Mouse (Mus musculus): Measurements from ENCODE around the gene Mex3a. TPM values are rescaled to one million over a fixed set of nuclear protein-coding genes. Genes with fewer than 3 reads are reported as not detected.
A peak's percentile ranks its signal among the peaks of the same experiment; 100 is the strongest.

Mex3a gene
- polyA plus RNA-seq, 1 experiment from 2014 or later, result 11.2 TPM

DNA sequence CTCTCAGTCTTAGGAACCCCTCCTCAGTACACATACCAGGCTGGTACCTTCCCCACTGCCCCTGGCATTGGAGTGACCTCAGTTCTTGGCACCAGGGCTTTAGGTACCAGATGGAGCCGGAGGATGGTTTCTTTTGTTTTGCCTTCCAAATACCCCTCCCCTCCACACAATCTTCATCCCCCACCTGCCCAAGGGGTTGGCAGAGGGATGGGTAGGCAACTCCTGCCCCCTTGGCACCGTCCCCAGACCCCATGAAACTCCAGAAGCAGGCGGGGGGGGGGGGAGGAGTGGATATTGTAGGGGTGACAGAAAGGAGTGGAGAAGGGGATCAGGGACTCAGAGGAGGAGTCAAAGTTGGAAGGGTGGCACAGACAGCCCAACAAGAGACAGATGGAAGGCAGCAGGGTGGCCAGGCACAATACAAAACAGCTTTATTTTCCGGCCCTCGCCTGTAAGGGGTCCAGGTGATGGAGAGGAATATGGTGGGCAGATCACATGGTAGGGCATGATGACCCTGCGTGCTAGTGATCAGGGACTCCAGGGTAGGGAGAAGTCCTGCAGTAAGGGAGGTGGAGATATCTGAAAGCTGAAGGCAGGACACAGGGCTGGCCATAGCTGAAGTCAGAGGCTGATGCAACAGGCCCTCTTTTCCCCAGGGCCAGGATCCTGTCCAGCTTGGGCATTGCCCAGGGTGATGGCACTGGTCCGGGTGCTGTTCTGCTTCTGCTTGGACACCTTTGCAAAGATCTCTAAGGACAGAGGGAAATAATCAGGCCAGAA, 9.6 kb downstream of the Mex3a start:
- no peaks in the 10 kb centered on the region for H3K9me3 ChIP-seq
- peaks cover 22% of the 10 kb centered on the region for H3K4me1 ChIP-seq (replicated peaks)
- H3K36me3 ChIP-seq, result peaks cover 14% of the 10 kb centered on the region
- H3K27me3 ChIP-seq (replicated peaks), result no peaks in the 10 kb centered on the region
- H3K9ac ChIP-seq, result no peak overlapping the region
- H3K4me3 ChIP-seq (replicated peaks), result no peak overlapping the region
- WGBS, result 72% methylated on average over 7 of the region's 7 CpGs
- no peak for ATAC-seq
- H3K4me2 ChIP-seq (replicated peaks), result no peak overlapping the region
- no peak overlapping the region for H3K27ac ChIP-seq

DNA sequence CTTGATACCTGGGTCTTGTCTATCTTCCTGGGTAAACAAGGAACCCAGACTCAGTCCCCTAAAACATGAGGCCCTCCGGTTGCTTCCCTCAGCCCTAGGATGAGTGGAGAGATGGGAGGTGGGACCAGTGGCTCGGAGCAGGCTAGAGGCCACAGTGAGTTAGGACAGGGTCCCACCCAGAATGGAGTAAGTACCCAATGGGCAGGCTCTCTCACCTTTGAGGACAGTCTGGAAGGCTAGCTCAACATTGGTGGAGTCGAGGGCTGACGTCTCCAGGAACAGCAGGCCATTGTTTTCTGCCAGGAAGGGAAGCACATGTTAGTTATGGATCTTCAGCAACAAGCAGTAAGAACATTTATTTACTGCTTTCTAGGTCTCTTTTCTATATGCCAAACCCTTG, 10.3 kb downstream of the Mex3a start:
- Histone ChIP-seq H3K36me3 (peaks cover 9% of the 10 kb centered on the region), H3K4me3 (replicated peaks) (no peak overlapping the region), H3K9ac (no peak overlapping the region), H3K9me3 (no peaks in the 10 kb centered on the region), H3K4me2 (replicated peaks) (no peak overlapping the region), H3K27me3 (replicated peaks) (no peaks in the 10 kb centered on the region), H3K4me1 (replicated peaks) (peaks cover 20% of the 10 kb centered on the region), H3K27ac (no peak overlapping the region)
- 58% methylated on average over 4 of the region's 4 CpGs for WGBS
- ATAC-seq, result no peak

DNA sequence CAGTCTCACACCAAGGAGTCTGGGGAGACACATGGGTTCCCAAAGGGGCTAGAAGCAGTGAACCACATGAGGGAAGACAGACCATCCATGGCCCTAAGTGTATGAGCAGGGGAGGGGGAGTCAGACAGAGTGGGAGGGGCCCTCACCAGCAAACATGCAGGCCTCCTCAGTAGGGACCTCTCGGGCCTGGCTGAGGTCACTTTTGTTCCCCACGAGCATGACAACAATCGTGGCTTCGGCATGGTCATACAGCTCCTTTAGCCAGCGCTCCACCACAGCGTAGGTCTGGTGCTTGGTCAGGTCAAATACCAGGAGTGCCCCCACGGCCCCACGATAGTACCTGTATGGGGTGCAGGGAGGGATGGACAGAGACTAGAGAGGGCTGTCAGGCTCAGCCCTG, 11.0 kb downstream of the Mex3a start:
- Histone ChIP-seq H3K27ac (no peak overlapping the region), H3K4me1 (replicated peaks) (peaks cover 16% of the 10 kb centered on the region), H3K9ac (no peak overlapping the region), H3K36me3 (peaks cover 7% of the 10 kb centered on the region; the same call in 1 of the 2 replicates), H3K9me3 (no peaks in the 10 kb centered on the region), H3K27me3 (replicated peaks) (no peaks in the 10 kb centered on the region), H3K4me3 (replicated peaks) (no peak overlapping the region), H3K4me2 (replicated peaks) (no peak overlapping the region)
- WGBS, result 87% methylated on average over 8 of the region's 8 CpGs
- ATAC-seq, result no peak

DNA sequence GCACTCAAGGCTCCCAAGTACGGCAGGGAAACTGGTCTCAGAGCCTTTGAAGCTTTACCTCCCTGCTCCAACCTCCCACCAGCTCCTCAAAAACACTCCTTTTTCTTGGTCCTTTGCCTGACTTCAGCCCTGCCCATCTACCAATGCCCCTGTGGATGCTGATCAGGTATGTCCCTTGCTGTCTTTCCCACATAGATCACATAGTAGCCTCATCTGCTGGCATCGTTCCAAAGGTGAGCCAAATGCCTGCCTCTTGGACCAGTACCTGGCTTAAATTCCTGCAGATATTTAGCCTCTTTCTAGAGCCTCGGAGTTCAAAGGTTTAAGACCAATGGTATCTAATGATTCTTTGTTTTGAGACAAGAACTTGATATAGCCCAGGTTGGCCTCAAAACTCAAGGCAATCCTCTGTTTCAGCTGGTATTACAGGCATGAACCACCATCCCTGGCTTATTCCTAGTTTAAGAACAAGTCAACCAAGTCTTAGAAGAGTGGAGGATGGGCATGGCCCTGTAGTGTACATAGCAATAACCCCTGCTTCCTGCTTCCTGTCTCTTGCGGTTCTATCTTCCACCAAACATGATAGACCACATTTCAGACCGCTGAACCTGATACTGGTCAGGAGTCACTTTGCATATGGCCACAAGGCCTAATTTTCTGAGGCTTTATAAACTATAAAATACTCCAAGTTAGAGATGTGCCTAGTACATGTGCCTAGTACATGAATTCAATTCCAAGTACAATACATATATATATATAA, 11.6 kb downstream of the Mex3a start:
- Histone ChIP-seq H3K27me3 (replicated peaks) (no peaks in the 10 kb centered on the region), H3K9ac (no peak overlapping the region), H3K9me3 (no peaks in the 10 kb centered on the region), H3K4me2 (replicated peaks) (no peak overlapping the region), H3K27ac (no peak overlapping the region), H3K4me1 (replicated peaks) (peaks cover 13% of the 10 kb centered on the region), H3K36me3 (peaks cover under 1% of the 10 kb centered on the region; the same call in 1 of the 2 replicates), H3K4me3 (replicated peaks) (no peak overlapping the region)
- ATAC-seq, result no peak
- 63% methylated on average over 5 of the region's 5 CpGs for WGBS

DNA sequence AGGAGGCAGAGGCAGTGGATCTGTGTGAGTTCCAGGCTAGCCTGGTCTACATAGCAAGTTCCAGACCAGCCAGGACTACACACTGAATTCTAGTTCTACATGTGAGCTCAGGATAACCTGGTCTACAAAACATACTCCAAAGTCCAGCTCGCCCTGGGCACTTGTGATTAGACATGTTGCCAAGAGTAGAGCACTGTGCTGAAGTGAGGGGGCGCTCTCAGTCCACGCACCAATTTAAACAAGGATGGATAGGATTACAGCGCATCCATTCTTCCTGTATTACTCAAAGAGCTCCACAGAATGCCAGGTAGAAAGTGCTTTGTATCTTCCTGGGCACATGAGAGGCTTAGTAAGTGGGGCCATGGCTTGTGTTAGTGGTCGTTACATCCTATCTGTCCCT, 12.3 kb downstream of the Mex3a start:
- Histone ChIP-seq H3K4me2 (replicated peaks) (no peak overlapping the region), H3K27me3 (replicated peaks) (no peaks in the 10 kb centered on the region), H3K36me3 (no peaks in the 10 kb centered on the region), H3K9ac (no peak overlapping the region), H3K4me1 (replicated peaks) (peaks cover 10% of the 10 kb centered on the region; the same call in 1 of the 2 replicates), H3K9me3 (no peaks in the 10 kb centered on the region), H3K4me3 (replicated peaks) (no peak overlapping the region), H3K27ac (no peak overlapping the region)
- ATAC-seq, result no peak
- WGBS, result 46% methylated on average over 5 of the region's 5 CpGs

DNA sequence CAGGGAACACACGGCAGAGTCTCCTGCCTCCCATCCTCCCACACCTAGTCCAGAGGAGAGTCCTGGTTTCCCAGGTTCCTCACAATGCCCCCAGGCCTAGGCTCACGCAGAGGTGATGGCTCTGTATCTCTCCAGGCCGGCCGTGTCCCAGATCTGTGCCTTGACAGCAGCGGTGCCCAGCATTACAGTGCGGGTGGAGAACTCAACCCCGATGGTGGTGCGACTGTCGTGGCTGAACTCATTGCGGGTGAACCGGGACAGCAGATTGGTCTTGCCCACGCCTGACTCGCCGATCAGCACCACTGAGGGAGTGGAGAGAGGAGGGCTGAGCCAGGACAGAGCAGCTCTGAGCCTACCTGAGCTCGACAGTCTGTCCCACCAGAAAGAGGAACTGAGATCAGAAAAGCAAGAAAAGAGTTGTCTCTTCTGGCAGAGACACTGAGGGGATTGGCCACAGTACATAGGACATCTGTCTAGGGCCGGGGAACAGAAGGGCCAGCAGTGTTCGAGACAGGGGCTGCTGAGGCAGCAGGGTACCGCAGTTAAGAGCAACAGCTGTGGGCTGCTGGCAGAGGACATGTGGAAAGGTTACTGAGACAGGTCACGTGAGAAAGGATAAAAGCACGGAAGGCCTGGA, 12.9 kb downstream of the Mex3a start:
- Histone ChIP-seq H3K27ac (no peak overlapping the region), H3K9ac (no peak overlapping the region), H3K27me3 (replicated peaks) (no peaks in the 10 kb centered on the region), H3K4me2 (replicated peaks) (no peak overlapping the region), H3K9me3 (no peaks in the 10 kb centered on the region), H3K36me3 (no peaks in the 10 kb centered on the region), H3K4me3 (replicated peaks) (no peak overlapping the region), H3K4me1 (replicated peaks) (peaks cover 10% of the 10 kb centered on the region; the same call in 1 of the 2 replicates)
- ATAC-seq, result no peak
- whole genome bisulfite sequencing, result 66% methylated on average over 20 of the region's 20 CpGs

DNA sequence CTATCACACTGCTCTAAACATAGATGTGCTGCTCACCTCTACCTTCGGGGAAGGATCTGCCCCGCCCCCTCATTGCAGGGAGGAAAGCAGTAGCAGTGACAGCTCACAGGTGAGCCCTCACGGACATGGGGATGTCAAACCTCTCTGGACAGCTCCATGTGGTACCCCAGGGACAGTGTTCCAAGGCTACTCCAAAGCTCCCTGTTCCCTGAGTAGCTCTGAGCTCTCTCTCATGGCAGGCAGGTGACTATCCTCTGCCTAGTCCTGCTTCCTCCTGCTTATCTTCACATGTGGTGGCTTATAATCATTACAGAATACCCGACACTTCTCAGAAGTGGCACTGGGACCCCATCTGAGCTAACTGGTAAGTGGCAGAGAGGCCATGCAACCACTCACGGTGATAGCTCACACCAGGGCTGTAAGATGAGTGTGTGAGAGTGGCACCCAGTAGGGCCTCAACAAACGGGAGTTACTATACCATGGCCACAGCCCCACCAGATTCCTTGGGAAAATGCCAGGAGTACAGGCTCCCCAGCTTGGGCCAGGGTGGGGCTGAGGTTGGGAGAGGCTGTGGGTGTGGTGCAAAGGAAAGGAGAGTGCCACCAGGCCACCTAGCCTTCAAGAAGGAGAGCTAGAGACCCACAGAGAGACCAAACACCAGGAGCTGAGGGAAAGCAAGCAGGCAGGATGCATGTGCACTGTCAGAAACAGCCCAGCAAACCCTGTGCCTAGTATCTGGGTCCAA, 14.7 kb downstream of the Mex3a start:
- Histone ChIP-seq H3K36me3 (no peaks in the 10 kb centered on the region), H3K27ac (no peak overlapping the region), H3K27me3 (replicated peaks) (no peaks in the 10 kb centered on the region), H3K4me2 (replicated peaks) (peak overlapping the region; percentile 52), H3K9me3 (no peaks in the 10 kb centered on the region), H3K9ac (0 out of 2 replicates have a peak overlapping the region, but pooled peaks have one; percentile 13), H3K4me1 (replicated peaks) (peaks cover 14% of the 10 kb centered on the region; the same call in 1 of the 2 replicates), H3K4me3 (replicated peaks) (no peak overlapping the region)
- ATAC-seq, result peak; percentile 26
- WGBS, result 60% methylated on average over 6 of the region's 6 CpGs

DNA sequence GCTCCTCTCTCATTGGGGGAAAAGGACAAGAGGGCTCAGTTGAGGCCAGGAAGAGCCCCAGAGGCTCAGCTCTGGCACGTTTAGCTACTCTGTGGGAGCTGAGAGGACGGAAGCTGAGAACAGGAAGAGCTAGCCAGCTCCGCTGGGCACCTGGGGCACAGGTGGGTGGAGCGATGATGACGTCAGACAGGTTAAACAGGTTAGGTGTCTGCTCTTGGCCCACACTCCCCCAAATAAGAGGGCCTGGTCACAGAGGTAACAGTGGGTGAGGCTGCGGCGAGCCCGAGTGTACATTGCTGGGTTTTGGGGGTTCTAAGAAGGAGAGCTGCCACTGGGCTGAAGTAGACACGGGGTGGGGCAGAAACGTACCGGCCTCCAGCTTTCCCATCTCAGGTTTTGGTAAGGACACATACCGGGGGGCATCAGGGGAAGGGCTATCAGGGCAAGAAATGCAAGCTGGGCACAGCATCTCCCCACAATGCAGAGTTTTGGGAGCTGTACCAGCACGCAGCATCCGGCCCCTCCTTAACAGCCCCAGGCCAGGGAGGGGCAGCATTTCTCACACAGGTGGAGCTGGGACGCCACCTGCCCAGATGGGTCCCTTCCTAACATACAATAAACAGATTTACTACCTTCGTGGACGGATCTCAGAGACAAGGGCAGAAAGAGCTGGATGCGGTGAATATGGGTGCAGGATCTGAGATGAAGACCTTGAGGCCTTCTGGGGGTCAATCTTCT, 16.2 kb downstream of the Mex3a start, which contains the start of gene Rab25:
Rab25 (minus strand) TSS at position 121 of the 738 bp plus-strand sequence.
- Histone ChIP-seq H3K36me3 (no peaks in the 10 kb centered on the region), H3K27me3 (replicated peaks) (no peaks in the 10 kb centered on the region), H3K4me1 (replicated peaks) (peaks cover 19% of the 10 kb centered on the region; the same call in 1 of the 2 replicates), H3K4me2 (replicated peaks) (peak within 1 kb of the TSS; percentile 56), H3K27ac (peak within 1 kb of the TSS; percentile 48), H3K4me3 (replicated peaks) (peak within 1 kb of the TSS; percentile 24), H3K9me3 (no peaks in the 10 kb centered on the region), H3K9ac (peak within 1 kb of the TSS; percentile 16; the same call in 1 of the 2 replicates)
- ATAC-seq, result peak; percentile 49
- WGBS, result 43% methylated on average over 18 of the region's 18 CpGs

DNA sequence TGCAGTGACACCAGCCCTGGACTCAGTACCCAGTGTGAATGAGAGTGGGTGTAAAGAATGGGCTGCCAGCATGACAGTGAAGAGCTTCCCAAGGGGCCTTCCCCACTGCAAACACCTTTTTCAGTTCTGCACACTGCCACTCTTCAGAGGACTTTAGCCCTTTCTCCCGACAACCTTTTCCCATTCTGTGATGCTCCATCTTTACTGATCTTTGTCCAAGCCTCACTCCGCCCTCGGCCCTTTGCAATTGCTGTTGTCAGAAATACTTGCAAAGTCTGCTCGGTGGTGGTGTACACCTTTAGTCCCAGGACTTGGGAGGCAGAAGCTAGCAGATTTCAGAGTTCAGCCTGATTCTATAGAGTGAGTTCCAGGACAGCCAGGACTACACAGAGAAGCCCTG, 19.4 kb downstream of the Mex3a start:
- peak overlapping the region; percentile 85 for H3K4me2 ChIP-seq (replicated peaks)
- peaks cover 28% of the 10 kb centered on the region; the same call in 1 of the 2 replicates for H3K4me1 ChIP-seq (replicated peaks)
- ATAC-seq, result no peak
- peak overlapping the region; percentile 2; the same call in 1 of the 2 replicates for H3K9ac ChIP-seq
- no peak overlapping the region for H3K27ac ChIP-seq
- H3K4me3 ChIP-seq (replicated peaks), result peak overlapping the region; percentile 85
- H3K27me3 ChIP-seq (replicated peaks), result no peaks in the 10 kb centered on the region
- 53% methylated on average over 4 of the region's 4 CpGs for WGBS
- H3K9me3 ChIP-seq, result no peaks in the 10 kb centered on the region
- H3K36me3 ChIP-seq, result peaks cover 8% of the 10 kb centered on the region; the same call in 1 of the 2 replicates

DNA sequence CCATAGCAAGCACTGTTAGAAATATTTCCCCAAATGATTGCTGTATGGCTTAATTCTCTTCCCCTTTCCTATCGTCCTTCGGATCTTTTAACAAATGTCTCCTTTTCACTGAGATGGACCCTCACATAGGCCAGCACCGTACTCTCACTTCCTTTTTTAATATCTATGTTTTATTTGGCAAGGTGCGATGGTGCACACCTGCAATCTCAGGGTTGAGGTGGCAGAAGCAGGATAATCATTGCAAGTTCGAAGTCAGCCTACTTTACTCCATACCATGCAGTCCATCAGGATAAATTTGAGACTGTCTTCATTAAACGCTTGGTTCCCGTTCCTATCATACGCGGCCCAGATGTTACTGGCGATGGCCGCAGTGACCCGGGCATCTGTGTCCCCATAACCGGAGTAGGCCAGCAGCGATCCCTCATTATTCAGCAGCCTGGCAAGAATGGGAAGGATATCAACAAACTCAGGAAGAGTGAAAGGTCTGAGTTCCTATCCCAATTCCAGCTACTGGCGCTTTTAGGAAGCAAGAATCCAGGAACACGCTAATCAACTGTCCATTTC, 20.0 kb downstream of the Mex3a start:
- Histone ChIP-seq H3K27me3 (replicated peaks) (no peaks in the 10 kb centered on the region), H3K9me3 (no peaks in the 10 kb centered on the region), H3K4me1 (replicated peaks) (peaks cover 22% of the 10 kb centered on the region; the same call in 1 of the 2 replicates), H3K4me3 (replicated peaks) (peak overlapping the region; percentile 85), H3K9ac (peak overlapping the region; percentile 78), H3K27ac (peak overlapping the region; percentile 94), H3K4me2 (replicated peaks) (peak overlapping the region; percentile 85), H3K36me3 (peaks cover 14% of the 10 kb centered on the region; the same call in 1 of the 2 replicates)
- no peak for ATAC-seq
- 15% methylated on average over 16 of the region's 16 CpGs for WGBS
